Mouse (Mus musculus) neural tube, embryonic 14.5 days (tissue): ENCODE data around the gene Olfr286. TPM values are rescaled to one million over a fixed set of nuclear protein-coding genes. Genes with fewer than 3 reads are reported as not detected.

ENCODE experiments used
- ATAC-seq: fragments of 200-750 bp; cut with Nextera tagmentation; 2 replicates; pipeline ENCODE4 v1.8.0; 2017; ENCODE audit warnings: low read depth, mild to moderate bottlenecking, moderate TSS enrichment, moderate library complexity
- H3K27ac ChIP-seq: fragments of 300-500 bp; sonication (generic); 2 replicates; pipeline ENCODE4 v1.5.1; 2014; ENCODE audit warnings: low read depth, mild to moderate bottlenecking, control low read depth, low read length, moderate library complexity, mixed read lengths
- H3K27me3 ChIP-seq: fragments of 300-500 bp; sonication (generic); 2 replicates; pipeline ENCODE4 v1.6.1; 2014; ENCODE audit warnings: low read length; ENCODE audit not compliant: control insufficient read depth, insufficient read depth
- H3K36me3 ChIP-seq: fragments of 300-500 bp; sonication (generic); 2 replicates; pipeline ENCODE4 v1.6.1; 2014; ENCODE audit warnings: low read length, mixed read lengths; ENCODE audit not compliant: control insufficient read depth, insufficient read depth
- H3K4me1 ChIP-seq: fragments of 300-500 bp; sonication (generic); 2 replicates; pipeline ENCODE4 v1.6.1; 2014; ENCODE audit warnings: low read length; ENCODE audit not compliant: control insufficient read depth, insufficient read depth
- H3K4me2 ChIP-seq: fragments of 300-500 bp; sonication (generic); 2 replicates; pipeline ENCODE4 v1.6.1; 2014; ENCODE audit warnings: mild to moderate bottlenecking, low read depth, low read length, control low read depth
- H3K4me3 ChIP-seq: fragments of 300-500 bp; sonication (generic); 2 replicates; pipeline ENCODE4 v1.5.1; 2014; ENCODE audit warnings: low read depth, low read length, control low read depth, mixed read lengths
- H3K9ac ChIP-seq: fragments of 300-500 bp; sonication (generic); replicated peaks from 2 replicates; pipeline ENCODE4 v1.6.1; 2014; ENCODE audit warnings: low read depth, mild to moderate bottlenecking, control low read depth, low read length, mixed read lengths
- H3K9me3 ChIP-seq: fragments of 300-500 bp; sonication (generic); 2 replicates; pipeline ENCODE4 v1.6.1; 2016; ENCODE audit warnings: low read length; ENCODE audit not compliant: control insufficient read depth
- WGBS: fragments of 180-500 bp; shearing (Covaris S2); extraction: QIAGEN DNeasy Blood & Tissue Kit; methylation state at CpG from one replicate; pipeline ENCODE4 v1.1.7; 2014; 5-methylcytosine and 5-hydroxymethylcytosine counted together
- polyA plus RNA-seq: library from polyadenylated mRNA; unstranded; fragments of >200 nt; fragmentation: Nextera tagmentation; extraction: Ambion mirVana; gene quantifications from 2 replicates; pipeline ENCODE4 v1.2.1, GENCODE M21; 2014

The Olfr286 gene
- not detected in 2 replicates for polyA plus RNA-seq

DNA sequence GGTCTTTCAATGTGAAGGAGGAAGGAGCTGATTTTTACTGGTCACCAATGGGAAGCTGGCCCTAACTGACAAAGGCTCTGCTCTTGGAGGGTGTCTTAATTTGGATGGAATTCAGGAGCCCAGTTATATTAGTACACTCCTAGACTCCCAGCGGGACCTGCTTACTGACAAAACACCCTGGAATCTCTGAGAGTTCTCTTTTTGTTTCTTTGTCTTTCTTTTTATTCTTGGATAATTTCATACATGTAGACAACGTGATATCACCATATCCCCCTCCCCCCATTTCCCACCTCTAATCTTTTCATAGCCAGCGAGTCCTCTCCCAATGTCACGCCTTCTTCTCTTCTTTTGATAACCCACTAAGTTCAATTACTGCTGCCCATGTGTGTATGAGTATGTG lies at the start of gene Olfr286:
Olfr286 (minus strand) TSS at position 101 of the 400 bp plus-strand sequence.
- no peak within 1 kb of the TSS for H3K4me3 ChIP-seq
- WGBS = 90% methylated on average over 4 of the region's 4 CpGs
- no peak within 1 kb of the TSS for H3K4me2 ChIP-seq
- no peaks in the 10 kb centered on the region for H3K27me3 ChIP-seq
- no peak within 1 kb of the TSS for H3K9ac ChIP-seq
- H3K4me1 ChIP-seq = no peaks in the 10 kb centered on the region
- H3K27ac ChIP-seq = no peak within 1 kb of the TSS
- H3K9me3 ChIP-seq = no peaks in the 10 kb centered on the region
- no peaks in the 10 kb centered on the region for H3K36me3 ChIP-seq
- no peak for ATAC-seq

DNA sequence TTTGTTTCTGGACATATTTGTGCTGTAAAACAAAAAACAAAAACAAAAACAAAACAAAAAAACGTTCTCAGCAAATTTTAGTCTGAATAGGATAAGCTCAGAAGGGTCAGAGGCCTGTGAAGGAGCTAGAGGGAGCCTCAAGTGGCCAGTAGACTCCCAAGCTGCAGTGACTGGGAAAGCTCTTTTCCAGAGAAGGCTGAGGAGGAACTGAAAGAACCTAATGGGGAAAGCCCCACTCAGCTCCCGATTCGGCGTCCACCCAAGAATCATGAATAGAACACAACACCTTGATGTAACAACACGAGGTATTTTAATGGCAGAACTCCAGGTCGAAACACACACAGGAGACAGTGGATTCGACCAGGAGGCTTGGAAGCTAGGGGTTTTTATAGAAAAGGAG lies 23.5 kb upstream of the Olfr286 start:
- Histone ChIP-seq H3K27ac (no peak overlapping the region), H3K36me3 (no peaks in the 10 kb centered on the region), H3K4me3 (no peak overlapping the region), H3K9ac (no peak overlapping the region), H3K4me1 (no peaks in the 10 kb centered on the region), H3K27me3 (no peaks in the 10 kb centered on the region), H3K4me2 (no peak overlapping the region), H3K9me3 (no peaks in the 10 kb centered on the region)
- no peak for ATAC-seq
- 84% methylated on average over 7 of the region's 7 CpGs for WGBS

DNA sequence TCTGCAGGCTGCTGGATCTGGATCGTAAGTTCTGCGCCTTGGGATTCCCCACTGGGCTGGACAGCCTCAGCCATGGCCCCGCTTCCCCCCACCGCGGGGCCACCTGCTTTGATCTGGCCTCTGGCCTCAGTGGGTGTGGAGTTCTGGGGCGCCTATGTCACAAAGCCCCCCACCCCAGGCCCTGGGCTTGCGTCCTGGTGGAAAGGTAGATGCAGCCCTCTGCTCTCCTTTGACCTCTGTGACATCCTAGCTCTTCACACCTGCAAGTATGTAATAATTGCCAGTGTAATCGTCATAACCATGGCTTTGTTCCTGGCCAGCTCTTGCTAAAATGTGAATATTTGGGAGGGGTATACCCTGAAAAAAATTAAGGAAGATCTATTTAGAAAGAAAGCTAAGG lies 22.9 kb upstream of the Olfr286 start, which contains the start of gene H1fnt:
H1fnt (minus strand) TSS at position 101 of the 400 bp plus-strand sequence.
- H3K9me3 ChIP-seq = no peaks in the 10 kb centered on the region
- H3K9ac ChIP-seq = no peak within 1 kb of the TSS
- 84% methylated on average over 8 of the region's 8 CpGs for WGBS
- H3K4me1 ChIP-seq = no peaks in the 10 kb centered on the region
- H3K27me3 ChIP-seq = no peaks in the 10 kb centered on the region
- no peaks in the 10 kb centered on the region for H3K36me3 ChIP-seq
- H3K4me3 ChIP-seq = no peak within 1 kb of the TSS
- H3K27ac ChIP-seq = no peak within 1 kb of the TSS
- no peak within 1 kb of the TSS for H3K4me2 ChIP-seq
- ATAC-seq = no peak

DNA sequence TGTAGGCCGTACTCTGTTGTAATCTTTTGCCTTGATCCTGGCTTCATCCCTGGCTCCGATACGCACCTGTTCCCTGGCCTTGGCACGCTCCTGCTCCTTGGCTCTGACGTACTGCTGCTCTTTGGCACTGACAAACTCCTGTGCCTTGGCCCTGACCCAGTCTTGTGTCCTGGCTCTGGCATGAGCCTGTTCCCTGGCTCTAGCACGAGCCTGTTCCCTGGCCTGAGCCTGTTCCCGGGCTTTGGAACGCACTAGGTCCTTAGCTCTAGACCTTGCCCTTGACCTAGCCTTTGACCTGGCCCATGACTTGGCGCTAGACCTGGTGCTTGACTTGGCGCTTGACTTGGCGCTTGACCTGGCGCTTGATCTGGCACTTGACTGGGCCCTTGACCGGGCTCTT lies 22.0 kb upstream of the Olfr286 start:
- no peak overlapping the region for H3K9ac ChIP-seq
- no peak for ATAC-seq
- H3K4me1 ChIP-seq = no peaks in the 10 kb centered on the region
- H3K4me2 ChIP-seq = no peak overlapping the region
- H3K4me3 ChIP-seq = no peak overlapping the region
- H3K9me3 ChIP-seq = no peaks in the 10 kb centered on the region
- WGBS = 95% methylated on average over 13 of the region's 13 CpGs
- H3K27ac ChIP-seq = no peak overlapping the region
- H3K27me3 ChIP-seq = no peaks in the 10 kb centered on the region
- H3K36me3 ChIP-seq = no peaks in the 10 kb centered on the region

DNA sequence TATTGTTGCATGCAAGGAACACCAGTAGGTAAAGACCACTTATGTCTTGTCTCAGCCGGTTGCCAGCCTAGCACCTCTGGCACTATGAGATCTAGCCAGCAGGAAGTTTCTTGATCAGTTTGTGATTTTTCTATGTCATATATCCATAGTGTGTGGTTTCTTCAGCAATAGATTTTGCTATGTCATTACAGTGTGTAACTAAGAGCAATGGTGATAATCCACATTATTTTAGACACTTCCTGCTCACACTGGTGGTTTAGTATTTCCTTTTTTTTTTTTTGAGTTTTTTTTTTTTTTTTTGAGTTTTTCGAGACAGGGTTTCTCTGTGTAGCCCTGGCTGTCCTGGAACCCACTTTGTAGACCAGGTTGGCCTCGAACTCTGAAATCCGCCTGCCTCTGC lies 1.2 kb upstream of the Olfr286 start:
- WGBS = 97% methylated on average over 4 of the region's 4 CpGs

DNA sequence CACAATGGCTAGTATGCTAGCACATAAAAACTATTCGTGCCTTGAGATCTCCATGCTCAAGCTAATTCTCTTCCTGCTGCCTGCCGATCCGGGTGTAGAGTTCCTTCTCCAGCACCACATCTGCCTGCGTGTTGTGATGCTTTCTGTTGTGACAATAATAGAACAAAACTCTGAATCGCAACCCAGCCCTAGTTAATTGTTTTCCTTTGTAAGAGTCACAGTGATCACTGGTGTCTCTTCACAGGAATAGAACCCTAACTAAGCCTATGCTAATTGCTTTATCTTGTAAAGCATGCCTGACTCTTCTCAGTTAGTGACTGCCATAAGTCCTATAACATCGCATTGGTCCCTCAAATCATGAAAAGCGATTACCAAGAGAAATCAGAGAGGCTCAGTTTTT lies 8.2 kb downstream of the Olfr286 start:
- no peaks in the 10 kb centered on the region for H3K9me3 ChIP-seq
- H3K4me2 ChIP-seq = no peak overlapping the region
- no peaks in the 10 kb centered on the region for H3K27me3 ChIP-seq
- H3K27ac ChIP-seq = no peak overlapping the region
- ATAC-seq = no peak
- WGBS = 79% methylated on average over 7 of the region's 7 CpGs
- no peak overlapping the region for H3K9ac ChIP-seq
- no peak overlapping the region for H3K4me3 ChIP-seq
- no peaks in the 10 kb centered on the region for H3K36me3 ChIP-seq
- no peaks in the 10 kb centered on the region for H3K4me1 ChIP-seq

More for the DNA sequence above, 1.2 kb upstream of the Olfr286 start:
- Histone ChIP-seq H3K4me2 (no peak overlapping the region), H3K36me3 (no peaks in the 10 kb centered on the region), H3K27me3 (no peaks in the 10 kb centered on the region), H3K4me3 (no peak overlapping the region), H3K27ac (no peak overlapping the region), H3K9me3 (no peaks in the 10 kb centered on the region), H3K4me1 (no peaks in the 10 kb centered on the region), H3K9ac (no peak overlapping the region)
- no peak for ATAC-seq

DNA sequence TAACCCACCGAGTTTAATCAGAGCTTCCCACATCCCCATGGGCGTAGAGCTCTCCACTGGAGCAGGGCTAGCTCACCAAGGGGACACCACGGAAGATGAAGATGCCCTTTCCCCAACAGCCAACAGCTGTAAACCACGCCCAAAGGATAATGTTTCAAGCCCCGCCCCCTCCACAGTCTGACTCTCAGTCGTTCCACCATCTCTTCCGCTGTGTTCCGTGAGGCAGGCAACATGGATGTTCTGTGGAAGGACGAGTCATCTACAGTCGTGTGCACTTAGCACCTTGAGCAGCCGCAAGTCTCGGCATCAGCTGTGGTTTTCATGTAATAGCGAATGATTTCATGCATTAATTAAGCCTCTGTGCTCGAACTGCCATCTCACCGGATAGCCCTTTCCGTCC lies 8.6 kb downstream of the Olfr286 start:
- Histone ChIP-seq H3K4me2 (no peak overlapping the region), H3K4me3 (no peak overlapping the region), H3K36me3 (no peaks in the 10 kb centered on the region), H3K27ac (no peak overlapping the region), H3K27me3 (no peaks in the 10 kb centered on the region), H3K9me3 (no peaks in the 10 kb centered on the region), H3K9ac (no peak overlapping the region), H3K4me1 (no peaks in the 10 kb centered on the region)
- no peak for ATAC-seq
- WGBS = 40% methylated on average over 16 of the region's 16 CpGs

DNA sequence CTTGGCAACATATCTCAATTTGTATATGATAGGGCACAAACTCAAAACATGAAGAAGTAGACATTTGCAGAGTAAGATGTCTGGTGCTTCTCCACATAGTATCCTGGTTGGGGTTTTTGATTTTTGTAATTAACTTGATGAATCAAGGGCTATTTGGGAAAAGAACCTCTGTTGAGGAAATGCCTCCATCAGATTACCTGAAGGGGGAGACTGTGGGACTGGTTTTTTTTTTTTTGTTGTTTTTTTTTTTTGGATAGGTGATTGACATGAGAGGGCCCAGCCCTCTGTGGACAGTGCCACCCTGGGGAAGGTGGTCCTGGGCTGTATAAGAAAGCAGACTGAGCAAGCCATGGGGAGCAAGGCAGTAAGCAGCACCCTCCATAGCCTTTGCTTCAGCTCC lies 11.9 kb downstream of the Olfr286 start:
- H3K4me2 ChIP-seq = no peak overlapping the region
- H3K9ac ChIP-seq = no peak overlapping the region
- no peak overlapping the region for H3K27ac ChIP-seq
- no peaks in the 10 kb centered on the region for H3K9me3 ChIP-seq
- no peaks in the 10 kb centered on the region for H3K4me1 ChIP-seq
- no peak for ATAC-seq
- H3K27me3 ChIP-seq = no peaks in the 10 kb centered on the region
- no peaks in the 10 kb centered on the region for H3K36me3 ChIP-seq
- no peak overlapping the region for H3K4me3 ChIP-seq

DNA sequence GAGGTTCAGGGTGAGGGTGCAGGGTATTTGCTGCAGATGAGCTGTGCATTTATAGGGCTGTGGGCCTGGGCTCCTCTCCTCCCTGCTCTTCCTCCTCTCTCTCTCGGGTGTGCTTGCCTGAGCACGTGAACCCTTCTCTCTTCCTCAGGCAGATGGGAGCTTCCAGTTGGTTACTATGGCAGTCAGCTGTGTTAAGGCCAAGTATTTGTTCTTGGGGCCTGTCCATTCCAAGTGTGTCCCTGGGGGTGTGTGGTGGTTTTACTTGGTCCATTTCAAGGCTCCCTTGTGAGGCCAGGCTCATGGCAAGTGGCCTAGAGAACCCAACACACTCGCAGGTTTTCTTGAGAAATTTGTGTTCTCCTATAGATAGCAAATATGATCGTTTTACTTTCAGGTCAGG lies 13.4 kb downstream of the Olfr286 start, which contains the start of the genes Gm44579 and Olfr287:
Gm44579 (minus strand) TSS at position 101 of the 400 bp plus-strand sequence.
Olfr287 (minus strand) TSS at position 180 of the 400 bp plus-strand sequence.
- no peaks in the 10 kb centered on the region for H3K27me3 ChIP-seq
- H3K9ac ChIP-seq = no peak within 1 kb of the TSS
- no peak for ATAC-seq
- H3K4me1 ChIP-seq = no peaks in the 10 kb centered on the region
- 77% methylated on average over 4 of the region's 4 CpGs for WGBS
- no peak within 1 kb of the TSS for H3K27ac ChIP-seq
- no peaks in the 10 kb centered on the region for H3K36me3 ChIP-seq
- H3K4me2 ChIP-seq = no peak within 1 kb of the TSS
- H3K9me3 ChIP-seq = no peaks in the 10 kb centered on the region
- H3K4me3 ChIP-seq = no peak within 1 kb of the TSS
